Mouse (Mus musculus): ENCODE data around the gene Irak3.

Gene Irak3

DNA sequence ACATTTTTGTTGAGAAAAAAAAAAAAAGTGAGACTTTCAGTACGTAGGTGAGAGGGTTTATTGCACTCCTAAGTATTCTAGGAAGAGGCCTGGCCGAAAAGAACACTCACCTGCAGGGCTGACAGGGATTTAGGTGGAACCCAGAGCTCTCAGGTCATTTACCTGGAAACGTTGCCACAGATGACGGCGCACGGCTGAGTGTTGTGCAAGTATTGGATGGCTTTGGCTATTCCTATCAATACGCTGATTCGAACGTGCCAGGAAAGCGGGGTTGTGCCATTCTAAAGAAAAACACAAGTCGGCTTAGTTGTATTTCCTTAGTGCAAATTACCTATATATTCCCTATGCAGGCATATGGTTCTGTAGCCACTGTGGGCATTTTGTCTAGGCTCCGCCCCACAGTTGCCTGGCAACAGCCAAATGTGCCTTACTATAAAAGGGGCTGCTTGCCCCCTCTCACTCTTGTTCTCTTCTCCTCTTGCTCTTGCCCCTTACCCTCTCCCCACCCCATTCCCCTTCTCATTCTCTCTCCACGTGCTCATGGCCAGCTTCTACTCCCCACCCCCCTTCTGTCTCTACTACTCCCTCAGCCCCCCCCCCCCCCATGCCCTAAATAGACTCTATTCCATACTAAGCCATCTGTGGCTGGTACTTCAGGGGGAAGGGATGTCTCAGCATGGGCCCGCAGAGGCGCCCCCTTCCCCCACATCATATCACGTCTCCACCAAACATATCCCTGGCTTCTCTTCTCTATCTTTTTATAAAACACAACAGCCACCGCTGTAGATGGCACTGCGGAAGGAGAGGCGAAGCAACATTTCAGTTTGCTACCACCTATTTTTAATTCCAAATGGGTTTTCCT lies 36.8 kb downstream of the Irak3 start:
- in situ Hi-C loops (cut with MboI, MseI): no loop called here

DNA sequence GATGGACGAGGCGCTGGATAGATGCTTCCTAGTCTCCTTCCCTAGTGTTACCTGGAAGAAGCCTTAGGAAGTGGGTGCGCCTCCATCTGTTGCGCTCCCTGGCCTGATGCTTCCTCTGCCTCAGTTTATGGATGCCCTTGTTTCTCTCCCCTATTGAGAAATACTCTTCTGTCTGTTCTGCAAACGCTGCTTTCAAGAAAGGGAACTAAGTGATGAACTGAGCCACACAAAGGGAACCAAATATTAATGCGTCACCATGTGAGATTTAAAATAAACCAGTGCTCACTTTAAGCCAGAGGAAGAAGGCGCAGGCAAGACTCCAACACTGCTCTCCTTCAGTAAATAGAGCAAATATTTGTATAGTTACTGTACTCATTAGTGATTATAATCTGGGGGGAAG lies 38.4 kb downstream of the Irak3 start:
- in situ Hi-C loops (cut with MboI, MseI): no loop called here

DNA sequence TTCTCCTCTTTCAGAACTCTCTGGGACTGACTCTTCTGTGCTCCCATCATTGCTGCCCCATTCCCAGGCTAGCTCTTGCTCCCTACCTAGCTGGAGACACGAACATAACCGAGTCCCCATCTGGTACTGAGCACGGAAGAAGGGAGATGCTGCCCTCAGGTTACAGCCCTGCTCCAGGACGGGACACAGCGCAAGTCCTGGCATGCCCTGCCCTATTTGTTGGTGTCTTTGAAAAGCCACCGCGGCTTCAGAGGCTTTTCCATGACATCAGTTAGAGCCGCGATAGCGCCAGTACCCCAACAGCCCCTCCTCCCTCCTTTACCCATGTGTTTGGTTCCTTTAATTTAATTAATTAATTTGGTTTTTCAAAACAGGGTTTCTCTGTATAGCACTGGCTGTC lies 39.1 kb downstream of the Irak3 start:
- in situ Hi-C loops (cut with MboI, MseI): no loop called here

DNA sequence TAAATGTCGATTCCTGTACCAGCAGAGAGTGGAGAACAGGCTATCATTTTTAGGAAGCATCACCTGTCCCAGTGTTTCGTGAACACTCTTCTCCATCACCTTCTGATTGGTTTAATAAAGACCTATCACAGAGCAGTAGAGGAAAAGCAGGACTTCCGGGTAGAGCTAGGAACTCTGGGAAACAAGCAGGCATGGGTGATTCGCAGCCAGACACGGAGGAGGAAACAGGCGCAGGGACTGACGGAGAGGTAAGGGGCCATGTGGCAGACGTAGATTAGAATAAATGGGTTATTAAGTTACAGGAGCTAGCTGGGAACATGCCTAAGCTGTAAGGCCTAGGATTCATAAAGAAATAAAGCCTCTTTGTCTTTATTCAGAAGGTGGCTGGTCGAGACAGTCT lies 41.4 kb downstream of the Irak3 start:
- in situ Hi-C loops (cut with MboI, MseI): no loop called here

DNA sequence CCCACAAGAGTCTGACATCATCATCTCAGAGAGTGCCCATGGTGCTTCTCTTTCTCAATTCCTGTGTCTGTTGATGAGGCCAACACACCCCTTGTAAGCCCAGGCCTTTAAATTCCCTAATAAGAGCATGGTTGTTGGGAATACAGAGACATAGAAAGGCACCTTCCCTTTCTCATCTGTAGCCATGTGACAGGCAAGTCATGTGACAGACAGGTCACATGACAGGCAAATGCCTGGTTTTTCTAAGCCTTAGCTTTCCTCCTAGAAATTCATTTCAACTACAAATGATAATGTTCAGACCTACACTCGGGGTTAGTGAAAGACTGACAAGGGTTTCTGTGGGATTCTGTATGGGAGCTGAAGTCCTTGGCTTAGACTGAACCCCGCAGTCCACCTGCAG lies 48.0 kb downstream of the Irak3 start:
- in situ Hi-C loops (cut with MboI, MseI): no loop called here

DNA sequence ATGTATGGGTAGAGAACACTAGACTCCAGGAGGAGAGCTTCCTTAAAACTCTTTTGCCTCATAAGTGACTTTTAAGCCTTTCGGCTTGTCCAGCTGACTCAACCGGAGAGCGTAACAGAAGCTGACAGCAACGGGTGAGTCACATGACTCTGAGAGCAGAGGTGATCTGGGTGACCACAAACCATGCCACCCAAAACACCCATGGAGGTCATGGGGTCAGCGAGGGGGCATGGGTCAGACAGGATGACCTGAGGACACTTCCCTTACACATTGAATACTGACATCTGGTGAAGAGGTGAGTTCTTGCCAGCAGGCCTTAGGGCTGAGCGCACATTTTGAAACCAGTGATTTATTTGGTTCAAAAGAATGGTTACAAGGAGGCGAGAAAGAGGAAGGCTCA lies 50.3 kb downstream of the Irak3 start:
- in situ Hi-C loops (cut with MboI, MseI): no loop called here

DNA sequence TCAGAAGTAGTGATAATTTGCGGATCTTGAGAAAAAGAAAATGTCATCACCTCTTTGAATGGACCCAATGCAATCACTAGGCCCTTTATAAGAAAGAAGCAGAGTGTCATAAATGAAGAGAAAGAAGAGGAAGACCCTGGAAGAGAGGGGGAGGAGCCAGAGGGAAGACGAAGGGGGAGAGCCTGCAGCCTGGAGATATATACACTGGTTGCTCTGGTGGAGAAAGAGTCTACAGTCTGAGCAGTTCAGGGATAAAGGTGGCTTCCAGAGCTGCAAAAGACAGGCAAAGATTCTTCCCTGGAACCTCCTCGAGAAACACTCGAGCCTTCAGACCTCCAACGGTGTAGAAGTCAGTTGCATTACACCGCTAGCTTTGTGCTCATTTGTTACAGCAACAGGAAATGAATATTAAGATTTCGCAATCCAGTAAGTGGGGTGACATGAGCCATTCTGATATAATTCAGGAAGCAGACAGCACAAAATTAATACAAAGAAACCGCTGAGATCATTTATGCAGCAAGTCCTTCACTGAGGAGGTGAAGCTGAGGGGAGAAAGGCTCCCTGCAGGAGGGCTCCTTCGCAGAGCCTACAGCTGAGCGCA lies 60.9 kb downstream of the Irak3 start:
- in situ Hi-C loops (cut with MboI, MseI): loop anchor here in 1 of 2 experiments (25.0 kb wide), 1 partner anchor 504 kb away; no protein-coding TSS in a partner anchor

DNA sequence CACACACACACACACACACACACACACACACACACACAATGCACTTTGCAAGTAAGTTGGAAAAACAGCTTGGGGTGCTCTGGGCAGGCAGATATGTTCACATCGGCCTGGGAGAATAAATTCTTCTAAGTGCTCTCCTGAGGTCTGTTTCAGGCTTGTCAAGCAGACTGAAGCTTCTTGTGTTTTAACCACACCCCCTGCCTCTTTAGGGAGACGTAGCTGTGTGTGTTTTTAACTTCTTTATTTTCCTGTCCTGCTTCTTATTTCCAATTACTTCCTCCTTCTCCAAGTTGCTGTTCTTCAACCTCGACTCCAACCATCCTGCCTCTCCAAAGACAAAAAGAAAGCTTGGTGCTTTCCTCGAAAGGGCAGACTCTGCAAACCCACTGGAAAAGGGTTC lies 61.7 kb downstream of the Irak3 start:
- in situ Hi-C loops (cut with MboI, MseI): loop anchor here in 1 of 2 experiments (25.0 kb wide), 1 partner anchor 503 kb away; no protein-coding TSS in a partner anchor

DNA sequence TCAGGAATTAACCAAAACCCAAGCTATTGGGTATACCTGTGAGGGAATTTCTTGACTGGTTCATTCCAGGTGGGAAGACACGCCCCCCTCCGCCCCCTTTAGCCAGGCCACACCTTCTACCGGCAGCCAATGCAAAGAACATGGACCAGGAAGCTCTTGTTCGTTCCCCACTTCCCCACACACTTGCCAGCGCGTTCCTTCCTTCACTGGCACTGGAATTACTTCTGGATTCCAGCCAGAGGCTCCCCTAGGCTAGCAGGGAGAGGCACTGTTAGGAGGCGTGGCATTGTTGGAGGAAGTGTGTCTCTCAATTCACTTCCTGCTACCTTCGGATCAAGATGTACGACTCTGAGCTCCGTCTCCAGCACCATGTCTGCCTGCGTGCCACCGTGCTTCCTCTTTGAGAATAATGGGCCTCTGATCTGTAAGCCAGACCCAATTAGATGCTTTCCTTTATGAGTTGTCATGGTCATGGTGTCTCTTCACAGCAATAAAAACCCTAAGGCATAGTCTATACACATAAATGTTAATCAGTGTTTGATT lies 65.8 kb downstream of the Irak3 start:
- in situ Hi-C loops (cut with MboI, MseI): loop anchor here in 1 of 2 experiments (25.0 kb wide), 1 partner anchor 499 kb away; no protein-coding TSS in a partner anchor

DNA sequence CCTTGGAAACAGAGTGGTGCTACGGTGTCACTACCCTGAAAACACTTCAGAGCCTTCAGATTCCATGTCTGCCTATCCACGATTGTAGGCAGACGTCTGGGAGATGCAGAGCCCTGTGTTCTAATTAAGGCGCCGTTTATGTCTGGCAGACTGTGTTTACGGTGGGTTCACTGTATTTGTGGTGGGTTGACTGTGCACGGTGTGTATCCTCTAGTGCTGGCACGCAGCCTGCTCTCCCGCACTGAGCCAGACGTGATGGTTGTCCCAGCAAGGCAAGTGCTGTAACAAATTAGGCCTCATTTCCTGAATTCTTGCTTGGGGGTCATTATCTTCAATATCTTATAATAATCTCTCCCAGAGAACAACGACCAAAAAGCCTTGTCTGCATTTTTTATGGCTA lies 68.2 kb downstream of the Irak3 start:
- in situ Hi-C loops (cut with MboI, MseI): loop anchor here in 1 of 2 experiments (25.0 kb wide), 1 partner anchor 496 kb away; no protein-coding TSS in a partner anchor

DNA sequence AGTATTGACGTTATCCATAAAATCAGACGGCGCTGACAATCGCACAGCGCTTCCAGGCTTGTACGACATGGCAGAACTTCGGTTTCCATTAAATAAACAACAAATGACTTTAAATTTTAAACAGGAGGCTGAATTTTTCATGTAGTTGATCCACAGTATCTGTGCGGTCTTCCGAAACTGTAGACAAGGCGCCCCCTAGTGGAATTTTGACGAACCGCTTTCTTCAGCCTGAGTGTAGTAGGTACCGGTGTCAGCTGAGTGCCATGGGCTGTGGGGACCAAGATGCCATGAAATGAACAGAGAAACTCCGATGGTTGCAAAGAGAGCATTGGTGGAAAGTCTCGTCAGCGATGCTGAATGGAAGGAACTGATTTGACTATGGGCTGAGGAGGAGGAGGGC lies 71.3 kb downstream of the Irak3 start:
- in situ Hi-C loops (cut with MboI, MseI): loop anchor here in 1 of 2 experiments (25.0 kb wide), 1 partner anchor 493 kb away; no protein-coding TSS in a partner anchor

DNA sequence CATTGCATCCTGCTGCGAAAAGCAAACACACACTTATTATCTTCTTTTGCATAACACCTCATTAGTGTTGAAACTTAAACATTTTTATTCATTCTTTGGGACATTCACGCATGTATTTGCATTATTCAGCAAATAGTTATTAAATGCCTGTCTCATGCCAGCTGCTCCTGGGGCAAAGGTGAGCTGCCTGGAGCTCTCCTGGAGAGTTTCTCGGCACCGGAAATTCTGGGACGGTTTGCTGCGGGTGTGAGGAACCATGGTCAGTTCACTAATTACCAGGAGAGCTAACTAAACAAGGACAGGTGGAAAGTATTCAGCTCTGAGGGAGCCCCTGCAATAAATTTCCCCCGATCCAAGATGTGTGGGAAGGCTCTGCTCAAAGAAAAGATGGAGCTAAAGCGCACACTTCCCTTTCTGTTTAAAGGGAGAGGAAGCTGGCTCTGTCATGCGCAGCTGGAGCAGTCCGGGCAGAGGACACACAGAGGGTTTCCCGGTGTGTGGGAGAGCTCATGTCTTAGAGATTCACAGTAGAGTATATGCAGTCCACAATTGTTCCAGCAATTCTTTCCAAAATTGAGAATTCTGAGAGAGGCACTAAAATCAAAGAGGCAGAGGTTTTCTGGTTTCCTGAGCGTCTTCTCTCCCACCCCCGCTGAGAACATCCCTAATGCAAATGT lies 73.2 kb downstream of the Irak3 start:
- in situ Hi-C loops (cut with MboI, MseI): loop anchor here (10.0 to 25.0 kb wide), 4 partner anchors 244 to 491 kb away; no protein-coding TSS in a partner anchor

DNA sequence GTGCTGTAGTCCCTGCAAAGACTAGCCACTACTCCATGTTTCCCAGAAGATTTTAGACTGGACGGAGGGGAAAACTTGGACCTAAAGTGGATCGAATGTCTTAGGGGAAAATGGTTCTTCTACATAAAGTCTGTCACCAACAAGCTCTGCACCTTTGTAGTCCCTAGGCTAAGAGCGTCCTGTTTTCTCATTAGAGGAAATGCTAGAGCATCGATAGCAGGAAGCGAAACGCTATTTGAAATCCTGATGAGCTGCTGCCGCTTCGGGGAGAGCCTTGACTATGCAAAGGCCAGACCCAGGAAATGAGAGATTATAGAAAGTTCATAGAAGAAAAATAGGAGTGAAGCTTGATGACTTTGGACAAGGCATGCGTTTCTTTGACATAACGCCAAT lies 76.5 kb downstream of the Irak3 start:
- in situ Hi-C loops (cut with MboI, MseI): loop anchor here (10.0 to 25.0 kb wide), 4 partner anchors 241 to 488 kb away; no protein-coding TSS in a partner anchor

DNA sequence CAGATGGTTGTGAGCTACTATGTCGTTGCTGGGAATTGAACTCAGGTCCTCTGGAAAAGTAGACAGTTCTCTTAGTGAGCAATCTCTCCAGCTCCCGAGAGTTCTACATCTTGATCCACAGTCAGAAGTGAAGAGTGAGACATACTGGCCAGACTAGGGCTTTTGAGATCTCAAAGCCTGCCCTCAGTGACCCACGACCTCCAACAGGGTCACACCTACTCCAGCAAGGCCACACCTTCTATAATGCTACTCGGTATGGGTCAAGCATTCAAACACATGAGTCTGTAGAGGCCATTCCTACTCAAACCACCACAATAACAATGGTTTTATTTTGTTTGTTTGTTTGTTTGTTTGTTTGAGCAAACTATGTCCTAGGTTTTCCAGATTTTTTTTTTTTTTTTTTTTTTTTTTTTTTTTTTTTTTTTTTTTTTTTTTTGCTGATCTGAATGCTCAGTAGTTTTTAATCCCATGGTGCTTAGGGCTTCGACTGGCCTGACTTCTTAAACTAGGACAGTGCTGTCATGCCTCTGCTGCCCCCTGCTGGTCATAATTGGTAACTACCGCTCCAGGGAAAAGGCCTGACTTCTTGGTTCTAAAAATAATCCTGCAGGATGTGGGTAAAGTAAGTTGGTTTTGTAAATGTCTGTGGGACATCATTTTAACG lies 77.0 kb downstream of the Irak3 start:
- in situ Hi-C loops (cut with MboI, MseI): loop anchor here (10.0 to 25.0 kb wide), 6 partner anchors 240 to 1487 kb away; partner anchors contain the start of gene Cand1 (in 2 of the 2)

DNA sequence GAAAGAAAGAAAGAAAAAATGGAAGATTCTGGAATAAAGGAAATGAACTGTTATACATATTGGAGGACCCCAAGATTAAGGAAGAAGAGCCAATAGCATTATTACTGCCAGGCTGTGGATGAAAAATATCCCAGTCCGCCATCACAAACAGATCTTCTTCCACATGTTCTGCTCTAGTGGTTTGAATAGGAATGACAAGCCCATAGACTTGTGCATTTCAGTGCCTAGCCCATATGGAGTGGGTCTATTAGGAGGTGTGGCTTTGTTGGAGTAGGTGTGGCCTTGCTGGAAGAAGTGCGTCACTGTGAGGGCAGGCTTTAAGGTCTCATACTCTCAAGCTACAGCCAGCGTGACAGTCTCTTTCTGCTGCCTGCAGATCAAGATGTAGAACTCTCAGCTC lies 78.2 kb downstream of the Irak3 start:
- in situ Hi-C loops (cut with MboI, MseI): loop anchor here (10.0 to 25.0 kb wide), 5 partner anchors 239 to 1489 kb away; partner anchors contain the start of gene Cand1 (in 2 of the 2)

DNA sequence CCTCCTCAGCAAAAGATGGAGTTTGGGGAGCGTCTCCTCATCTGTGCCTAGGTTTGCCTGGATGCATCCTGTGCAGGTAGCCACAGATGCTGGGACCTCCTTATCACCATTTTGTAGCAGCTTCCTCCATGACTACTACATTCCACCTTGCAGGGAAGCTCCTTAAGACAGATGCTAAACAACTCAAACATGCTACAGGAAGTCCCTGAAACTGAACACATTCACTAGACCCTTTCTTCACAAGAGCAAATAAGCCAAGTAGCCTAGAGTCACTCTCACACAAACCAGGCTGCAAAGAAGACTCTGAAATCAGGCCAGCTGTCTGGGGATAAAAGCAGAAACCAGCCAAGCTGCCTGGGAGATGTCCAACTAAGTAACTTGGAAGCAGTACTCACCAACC lies 86.7 kb downstream of the Irak3 start:
- in situ Hi-C loops (cut with MboI, MseI): loop anchor here (5.0 to 25.0 kb wide), 4 partner anchors 857 to 1497 kb away; partner anchors contain the start of gene Cand1 (in 2 of the 2)

DNA sequence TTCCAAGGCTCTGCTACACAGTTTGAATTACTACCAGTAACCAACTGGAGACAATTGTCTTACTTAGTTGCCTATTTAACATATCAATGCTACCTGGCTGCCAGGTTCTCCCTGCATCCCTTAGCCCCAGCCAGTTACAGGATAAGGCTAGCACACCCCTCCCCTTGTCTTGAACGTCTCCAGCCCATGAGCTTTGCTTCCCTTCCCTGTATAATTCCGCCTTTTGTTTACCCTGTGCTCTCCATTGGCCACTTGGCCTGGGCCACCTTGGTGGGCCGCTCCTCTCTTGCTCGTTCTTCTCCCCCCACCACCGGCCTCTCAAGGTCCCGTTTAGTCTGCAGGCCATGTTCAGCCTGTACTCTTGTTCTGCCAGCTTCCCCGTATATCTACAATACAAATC lies 87.4 kb downstream of the Irak3 start:
- in situ Hi-C loops (cut with MboI, MseI): loop anchor here (5.0 to 25.0 kb wide), 4 partner anchors 88 to 1498 kb away; partner anchors contain the start of genes Cand1 (in 2 of the 2), Irak3 (in 2 of the 2) and Tmbim4 (in 2 of the 2)

DNA sequence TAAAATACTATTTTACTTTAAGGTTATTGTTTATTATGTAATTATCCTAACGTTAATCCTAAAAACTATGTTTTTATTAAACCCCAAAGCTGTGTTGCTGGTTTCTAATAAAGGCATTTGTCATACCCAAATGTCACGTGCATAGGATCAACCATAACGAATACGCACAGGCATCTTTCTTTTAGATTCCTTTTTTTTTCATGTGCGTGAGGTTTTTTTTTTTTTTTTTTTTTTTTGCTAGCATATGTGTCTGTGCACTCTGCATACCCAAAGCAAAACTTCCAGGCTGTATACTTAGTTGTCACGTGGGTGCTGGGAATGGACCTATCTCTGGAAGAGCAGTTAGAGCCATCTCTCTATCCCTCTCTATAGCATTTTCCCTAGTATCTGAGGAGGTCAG lies 88.0 kb downstream of the Irak3 start:
- in situ Hi-C loops (cut with MboI, MseI): loop anchor here (5.0 to 25.0 kb wide), 4 partner anchors 88 to 1498 kb away; partner anchors contain the start of genes Cand1 (in 2 of the 2), Irak3 (in 2 of the 2) and Tmbim4 (in 2 of the 2)

DNA sequence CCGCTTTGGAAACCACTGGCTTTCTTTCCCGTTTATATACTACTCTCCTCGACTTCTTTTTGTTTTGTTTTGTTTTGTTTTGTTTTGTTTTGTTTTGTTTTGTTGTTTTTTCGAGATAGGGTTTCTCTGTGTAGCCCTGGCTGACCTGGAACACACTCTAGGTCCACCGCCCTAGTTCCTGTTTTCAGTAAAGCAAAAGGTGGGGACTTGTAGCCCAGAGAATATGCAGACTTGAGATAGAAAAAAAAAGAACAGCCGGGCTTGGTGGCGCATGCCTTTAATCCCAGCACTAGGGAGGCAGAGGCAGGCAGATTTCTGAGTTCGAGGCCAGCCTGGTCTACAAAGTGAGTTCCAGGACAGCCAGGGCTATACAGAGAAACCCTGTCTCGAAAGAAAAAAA lies 88.4 kb downstream of the Irak3 start:
- in situ Hi-C loops (cut with MboI, MseI): loop anchor here (5.0 to 25.0 kb wide), 4 partner anchors 89 to 1499 kb away; partner anchors contain the start of genes Cand1 (in 2 of the 2), Irak3 (in 2 of the 2) and Tmbim4 (in 2 of the 2)

Data from T-helper 17 cell (primary cell).